Mouse (Mus musculus) liver, adult (tissue): ENCODE measurements around the gene Dph2.

ENCODE experiments used
- GATA4 ChIP-seq: IDR thresholded peaks from 2 replicates; pipeline ENCODE4 v1.6.1; 2014; ENCODE audit warnings: mild to moderate bottlenecking, low read length; ENCODE audit not compliant: insufficient replicate concordance

Dph2 gene

DNA sequence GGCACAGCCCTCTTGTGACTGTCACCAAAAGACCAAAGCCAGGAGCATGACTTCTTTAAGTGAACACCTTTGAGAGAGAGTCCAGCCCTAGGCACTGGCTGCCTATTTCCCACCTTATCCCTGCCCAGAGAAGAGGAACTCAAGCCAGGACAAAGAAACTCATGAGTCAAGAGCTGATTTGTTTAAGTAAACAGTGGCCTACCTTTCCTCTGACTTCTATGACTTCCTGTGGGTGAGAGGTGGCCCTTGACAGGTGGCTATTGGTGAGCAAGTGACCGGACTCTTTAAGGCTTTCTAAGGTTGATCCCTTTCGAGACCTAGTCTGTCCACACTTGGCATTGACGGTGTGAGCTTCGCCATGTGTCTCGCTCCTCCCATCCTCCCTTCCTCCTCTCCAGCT is 51.0 kb downstream of the Dph2 start:
- TF ChIP-seq GATA4: no peak

DNA sequence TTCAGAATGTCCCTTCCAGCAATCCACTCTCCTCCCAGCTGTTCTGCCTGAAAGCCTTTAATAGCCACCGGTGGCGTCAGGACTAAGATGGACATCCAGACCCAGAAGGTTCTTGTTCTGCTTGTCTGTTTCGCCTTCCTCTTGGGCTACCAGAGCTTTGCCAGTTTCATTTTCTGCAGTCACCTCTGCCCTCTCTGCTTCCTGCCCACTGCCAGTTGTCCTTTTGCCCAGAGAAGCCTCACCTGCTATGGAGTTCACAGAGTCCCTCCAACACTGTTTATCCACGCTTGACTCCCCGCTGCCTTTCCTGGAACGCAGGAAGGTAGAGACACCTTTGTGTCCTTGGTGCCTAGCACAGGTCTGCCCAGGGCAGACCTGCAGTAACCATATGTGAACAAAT is 52.5 kb downstream of the Dph2 start:
- TF ChIP-seq GATA4: no peak
